Mouse (Mus musculus): ENCODE measurements at regions not wholly inside any gene's neighbourhood (a gene's known extent, or its start where the extent isn't known, plus 50 kb on each side); places are given as distances from the start of the nearest gene placed in this dataset.

DNA sequence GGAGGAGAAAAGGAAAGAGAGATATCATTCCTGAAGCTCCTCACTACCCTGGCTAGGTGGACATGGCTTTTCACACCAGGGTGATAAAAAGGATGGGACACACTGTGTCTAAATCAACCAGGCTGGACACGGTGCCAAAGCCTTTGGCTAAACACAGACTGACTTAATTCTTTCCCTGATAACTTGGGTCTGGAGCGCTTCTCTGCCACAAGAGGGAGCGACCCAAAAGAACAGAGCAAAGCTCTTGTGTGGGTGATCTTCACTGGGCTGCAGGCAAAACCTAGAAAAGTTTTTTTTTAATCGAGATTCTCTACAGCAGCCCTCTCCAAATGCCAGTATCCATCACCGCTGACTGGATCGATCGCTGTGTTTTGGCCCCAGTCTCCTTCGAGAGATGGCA, 70.7 kb upstream of the Irx2 start:
- TF ChIP-seq CTCF (IDR thresholded peaks at IDR 0.05; ENCODE audit: low read depth) (no peak), EP300 (IDR thresholded peaks at IDR 0.05; ENCODE audit: low read depth) (no peak)

Measured in liver, embryonic 14.5 days (tissue).